Mouse (Mus musculus) spleen, adult 10 weeks (tissue): ENCODE results near the gene Dcaf11. TPM values are rescaled to one million over a fixed set of nuclear protein-coding genes. Genes with fewer than 3 reads are reported as not detected.

Source experiments
- polyA plus RNA-seq: library from polyadenylated mRNA; stranded (reverse); fragments of 350-450 nt; fragmentation: Illumina TruSeq; extraction: RNeasy Lipid Tissue Mini Kit (QIAGEN cat#74804); gene quantifications from one replicate; pipeline ENCODE4 v1.2.3, GENCODE M21; 2015; ENCODE audit warnings: low replicate concordance; ENCODE audit not compliant: insufficient read depth

The Dcaf11 gene
- 64.7 TPM for polyA plus RNA-seq

GRCm38 (mm10) chr14:55559799-55560201 lies at the start of gene Dcaf11:
Dcaf11 (plus strand) TSS chr14:55560006.

GRCm38 (mm10) chr14:55510125-55510731 lies 49.6 kb upstream of the Dcaf11 start, which contains the start of gene Cpne6:
Cpne6 (plus strand) TSS chr14:55510445.

GRCm38 (mm10) chr14:55524785-55525184 lies 35.0 kb upstream of the Dcaf11 start, which contains the start of gene Nrl:
Nrl (minus strand) TSS chr14:55524981.

GRCm38 (mm10) chr14:55540067-55540786 lies 19.6 kb upstream of the Dcaf11 start, which contains the start of gene Pck2:
Pck2 (plus strand) TSS chr14:55540266.

GRCm38 (mm10) chr14:55560202-55561073 lies 632 bp downstream of the Dcaf11 start, which contains the start of gene A730061H03Rik:
A730061H03Rik (minus strand) TSS chr14:55560406.

GRCm38 (mm10) chr14:55575302-55575701 lies 15.5 kb downstream of the Dcaf11 start, which contains the start of gene Fitm1:
Fitm1 (plus strand) TSS chr14:55575617.

GRCm38 (mm10) chr14:55577871-55578667 lies 18.3 kb downstream of the Dcaf11 start, which contains the start of gene Psme1:
Psme1 (plus strand) TSS chr14:55578123.

GRCm38 (mm10) chr14:55584702-55585565 lies 25.1 kb downstream of the Dcaf11 start, which contains the start of gene Emc9:
Emc9 (minus strand) TSS chr14:55585302.

GRCm38 (mm10) chr14:55590748-55591330 lies 31.0 kb downstream of the Dcaf11 start, which contains the start of gene Psme2:
Psme2 (minus strand) TSS chr14:55591113.

GRCm38 (mm10) chr14:55591331-55591891 lies 31.6 kb downstream of the Dcaf11 start, which contains the start of gene Rnf31:
Rnf31 (plus strand) TSS chr14:55591708.

GRCm38 (mm10) chr14:55603271-55603632 lies 43.4 kb downstream of the Dcaf11 start, which contains the start of gene Irf9:
Irf9 (plus strand) TSS chr14:55603571.

GRCm38 (mm10) chr14:55617822-55618221 lies 58.0 kb downstream of the Dcaf11 start, which contains the start of gene Rec8:
Rec8 (plus strand) TSS chr14:55618037.

Other genes starting within 250 kb of the Dcaf11 start
- gene Dhrs4, start 81.2 kb upstream of the Dcaf11 start, polyA plus RNA-seq, result 26.8 TPM
- 0.87 TPM for gene Carmil3, start 69.4 kb upstream of the Dcaf11 start, polyA plus RNA-seq
- not detected for gene Cpne6, start 49.6 kb upstream of the Dcaf11 start, polyA plus RNA-seq
- not detected for gene Nrl, start 35.0 kb upstream of the Dcaf11 start, polyA plus RNA-seq
- 23.0 TPM for gene Pck2, start 19.7 kb upstream of the Dcaf11 start, polyA plus RNA-seq
- not detected for gene A730061H03Rik, start 400 bp downstream of the Dcaf11 start, polyA plus RNA-seq
- not detected for gene Fitm1, start 15.6 kb downstream of the Dcaf11 start, polyA plus RNA-seq
- 474 TPM for gene Psme1, start 18.1 kb downstream of the Dcaf11 start, polyA plus RNA-seq
- 11.9 TPM for gene Emc9, start 25.3 kb downstream of the Dcaf11 start, polyA plus RNA-seq
- gene Psme2, start 31.1 kb downstream of the Dcaf11 start, polyA plus RNA-seq, result 451 TPM
- 67.4 TPM for gene Rnf31, start 31.7 kb downstream of the Dcaf11 start, polyA plus RNA-seq
- 106 TPM for gene Irf9, start 43.6 kb downstream of the Dcaf11 start, polyA plus RNA-seq
- gene Rec8, start 58.0 kb downstream of the Dcaf11 start, polyA plus RNA-seq, result 2.6 TPM
- gene Ipo4, start 76.0 kb downstream of the Dcaf11 start, polyA plus RNA-seq, result 21.3 TPM
- gene Gm49378, start 77.9 kb downstream of the Dcaf11 start, polyA plus RNA-seq, result 1.5 TPM
- 57.7 TPM for gene Tm9sf1, start 83.8 kb downstream of the Dcaf11 start, polyA plus RNA-seq
- 1.7 TPM for gene Tssk4, start 90.2 kb downstream of the Dcaf11 start, polyA plus RNA-seq
- gene Mdp1, start 100.5 kb downstream of the Dcaf11 start, polyA plus RNA-seq, result 71.8 TPM
- gene Gmpr2, start 111.9 kb downstream of the Dcaf11 start, polyA plus RNA-seq, result 54.9 TPM
- gene Nedd8, start 112.1 kb downstream of the Dcaf11 start, polyA plus RNA-seq, result 226 TPM
- gene Tinf2, start 121.8 kb downstream of the Dcaf11 start, polyA plus RNA-seq, result 54.5 TPM
- gene Tgm1, start 153.9 kb downstream of the Dcaf11 start, polyA plus RNA-seq, result 15.3 TPM
- gene Rabggta, start 162.3 kb downstream of the Dcaf11 start, polyA plus RNA-seq, result 19.2 TPM
- gene Dhrs1, start 185.7 kb downstream of the Dcaf11 start, polyA plus RNA-seq, result 90.3 TPM
- gene Nop9, start 185.7 kb downstream of the Dcaf11 start, polyA plus RNA-seq, result 22.0 TPM
- not detected for gene Cideb, start 198.5 kb downstream of the Dcaf11 start, polyA plus RNA-seq
- 0.28 TPM for gene Ltb4r2, start 201.4 kb downstream of the Dcaf11 start, polyA plus RNA-seq
- gene Ltb4r1, start 206.0 kb downstream of the Dcaf11 start, polyA plus RNA-seq, result 1.8 TPM
- 3.7 TPM for gene Adcy4, start 224.1 kb downstream of the Dcaf11 start, polyA plus RNA-seq
- gene Ripk3, start 228.9 kb downstream of the Dcaf11 start, polyA plus RNA-seq, result 53.5 TPM